Mouse (Mus musculus) MEL (cell line): Measurements from ENCODE around the gene Pigc. TPM values are rescaled to one million over a fixed set of nuclear protein-coding genes. Genes with fewer than 3 reads are reported as not detected.

ENCODE experiments used
- DNase-seq: peaks from one replicate; pipeline ENCODE4 v3.0.0; 2011; ENCODE audit warnings: low read depth, low spot score
- H3K27ac ChIP-seq: 2 replicates; pipeline ENCODE4 v1.5.1; 2012; ENCODE audit warnings: low read depth, mild to moderate bottlenecking, control low read depth, low read length, moderate library complexity; ENCODE audit not compliant: control insufficient read depth
- H3K27me3 ChIP-seq, 2 experiments: fragments of 150-350 bp in 1 of 2; sonication (generic) in 1 of 2; 2 replicates each; pipeline ENCODE4 v1.6.1; 2012; ENCODE audit warnings: low read length in 2 of 2, mild to moderate bottlenecking in 2 of 2, improper control_type of control experiment in 1 of 2, moderate library complexity in 1 of 2; ENCODE audit not compliant: insufficient read depth in 2 of 2, control insufficient read depth in 1 of 2
- H3K36me3 ChIP-seq, 2 experiments: 2 replicates each; pipeline ENCODE4 v1.6.1; 2012 to 2014; ENCODE audit warnings: low read length in 2 of 2, improper control_type of control experiment in 1 of 2, inconsistent platforms in 1 of 2, mild to moderate bottlenecking in 1 of 2; ENCODE audit not compliant: insufficient read depth in 2 of 2, control insufficient read depth in 1 of 2
- H3K4me1 ChIP-seq, 2 experiments: fragments of 150-350 bp in 1 of 2; sonication (generic) in 1 of 2; 2 replicates each; pipeline ENCODE4 v1.6.1; 2012; ENCODE audit warnings: low read length in 2 of 2, improper control_type of control experiment in 1 of 2, mild to moderate bottlenecking in 1 of 2; ENCODE audit not compliant: insufficient read depth in 2 of 2, control insufficient read depth in 1 of 2
- H3K4me3 ChIP-seq, 2 experiments: fragments of 150-350 bp in 1 of 2; sonication (generic) in 1 of 2; 2 replicates each; pipeline ENCODE4 v1.5.1; 2012; ENCODE audit warnings: low read depth in 2 of 2, low read length in 2 of 2, mild to moderate bottlenecking in 2 of 2, moderate library complexity in 2 of 2, control low read depth in 1 of 2, improper control_type of control experiment in 1 of 2; ENCODE audit not compliant: control insufficient read depth in 1 of 2, insufficient read depth in 1 of 2
- H3K79me2 ChIP-seq: 2 replicates; pipeline ENCODE4 v1.6.1; 2012; ENCODE audit warnings: mild to moderate bottlenecking, low read length, moderate library complexity; ENCODE audit not compliant: control insufficient read depth, poor library complexity, insufficient read depth
- H3K9ac ChIP-seq: 2 replicates; pipeline ENCODE4 v1.6.1; 2012; ENCODE audit warnings: low read depth, mild to moderate bottlenecking, control low read depth, low read length, moderate library complexity; ENCODE audit not compliant: control insufficient read depth, poor library complexity, severe bottlenecking
- H3K9me3 ChIP-seq: fragments of 150-350 bp; sonication (generic); replicated peaks from 2 replicates; pipeline ENCODE4 v1.6.1; 2012; ENCODE audit warnings: mild to moderate bottlenecking, low read length, improper control_type of control experiment, moderate library complexity; ENCODE audit not compliant: insufficient read depth
- CHD1 ChIP-seq: IDR thresholded peaks from 2 replicates; pipeline ENCODE4 v1.6.1; 2012; ENCODE audit warnings: low read depth, mild to moderate bottlenecking, inconsistent platforms, low read length, improper control_type of control experiment
- CHD2 ChIP-seq: IDR thresholded peaks from 2 replicates; pipeline ENCODE4 v1.6.1; 2011; ENCODE audit warnings: low read length, improper control_type of control experiment
- CTCF ChIP-seq, 3 experiments: IDR thresholded peaks in 2 of 3; conservative IDR thresholded peaks in 1 of 3; 2 replicates each; pipeline ENCODE4 v1.5.1; 2011 to 2012; ENCODE audit warnings: low read length in 3 of 3, low read depth in 2 of 3, mild to moderate bottlenecking in 2 of 3, improper control_type of control experiment in 1 of 3, inconsistent platforms in 1 of 3, mixed read lengths in 1 of 3, moderate library complexity in 1 of 3; ENCODE audit not compliant: control insufficient read depth in 1 of 3, insufficient read depth in 1 of 3, poor library complexity in 1 of 3, severe bottlenecking in 1 of 3
- ELF1 ChIP-seq: IDR thresholded peaks from 2 replicates; pipeline ENCODE4 v1.6.1; 2014; ENCODE audit warnings: low read depth, mild to moderate bottlenecking, inconsistent platforms, low read length, improper control_type of control experiment, moderate library complexity
- EP300 ChIP-seq, 2 experiments: IDR thresholded peaks; 2 replicates each; pipeline ENCODE4 v1.6.1; 2011; ENCODE audit warnings: improper control_type of control experiment in 2 of 2, low read length in 2 of 2, low read depth in 1 of 2, mild to moderate bottlenecking in 1 of 2
- ETS1 ChIP-seq: IDR thresholded peaks from 2 replicates; pipeline ENCODE4 v1.6.1; 2012; ENCODE audit warnings: low read depth, mild to moderate bottlenecking, inconsistent platforms, low read length, improper control_type of control experiment, moderate library complexity
- GABPA ChIP-seq: IDR thresholded peaks from 2 replicates; pipeline ENCODE4 v1.6.1; 2012; ENCODE audit warnings: low read depth, mild to moderate bottlenecking, inconsistent platforms, low read length, improper control_type of control experiment, moderate library complexity
- HCFC1 ChIP-seq: IDR thresholded peaks from 2 replicates; pipeline ENCODE4 v1.6.1; 2012; ENCODE audit warnings: low read depth, mild to moderate bottlenecking, inconsistent platforms, low read length, improper control_type of control experiment, moderate library complexity
- KAT2A ChIP-seq: conservative IDR thresholded peaks from 2 replicates; pipeline ENCODE4 v1.6.1; 2012; ENCODE audit warnings: low read depth, low read length, improper control_type of control experiment, inconsistent platforms
- MAFK ChIP-seq: IDR thresholded peaks from 2 replicates; pipeline ENCODE4 v1.6.1; 2011; ENCODE audit warnings: low read depth, mild to moderate bottlenecking, low read length, improper control_type of control experiment, borderline replicate concordance
- MAX ChIP-seq: IDR thresholded peaks from 2 replicates; pipeline ENCODE4 v1.6.1; 2011; ENCODE audit warnings: low read length, improper control_type of control experiment
- POLR2A ChIP-seq, 2 experiments: IDR thresholded peaks; 2 replicates each; pipeline ENCODE4 v1.6.1; 2011 to 2012; ENCODE audit warnings: low read length in 2 of 2, mild to moderate bottlenecking in 2 of 2, control low read depth in 1 of 2, improper control_type of control experiment in 1 of 2, low read depth in 1 of 2, moderate library complexity in 1 of 2; ENCODE audit not compliant: control insufficient read depth in 1 of 2, insufficient read depth in 1 of 2, poor library complexity in 1 of 2
- POLR2AphosphoS5 ChIP-seq: IDR thresholded peaks from 2 replicates; pipeline ENCODE4 v1.6.1; 2012; ENCODE audit warnings: low read depth, borderline replicate concordance, mild to moderate bottlenecking, inconsistent platforms, low read length, moderate library complexity, mixed read lengths
- SMC3 ChIP-seq: IDR thresholded peaks from 2 replicates; pipeline ENCODE4 v1.6.1; 2011; ENCODE audit warnings: low read depth, low read length, improper control_type of control experiment
- TAL1 ChIP-seq: IDR thresholded peaks from 2 replicates; pipeline ENCODE4 v1.6.1; 2012; ENCODE audit warnings: mild to moderate bottlenecking, inconsistent platforms, low read length, moderate library complexity, mixed read lengths
- USF1 ChIP-seq: IDR thresholded peaks from 2 replicates; pipeline ENCODE4 v1.6.1; 2014; ENCODE audit warnings: low read depth, mild to moderate bottlenecking, inconsistent platforms, low read length, improper control_type of control experiment, moderate library complexity
- USF2 ChIP-seq, 2 experiments: IDR thresholded peaks; 2 replicates each; pipeline ENCODE4 v1.6.1; 2011 to 2012; ENCODE audit warnings: improper control_type of control experiment in 2 of 2, low read length in 2 of 2, borderline replicate concordance in 1 of 2, inconsistent platforms in 1 of 2, low read depth in 1 of 2, mild to moderate bottlenecking in 1 of 2; ENCODE audit not compliant: insufficient read depth in 1 of 2
- ZMIZ1 ChIP-seq: IDR thresholded peaks from 2 replicates; pipeline ENCODE4 v1.6.1; 2012; ENCODE audit warnings: low read depth, mild to moderate bottlenecking, inconsistent platforms, low read length, improper control_type of control experiment, moderate library complexity
- polyA plus RNA-seq, 2 experiments: library from polyadenylated mRNA; stranded (reverse) in 1 of 2; unstranded in 1 of 2; fragments of >175 nt in 1 of 2; fragments of >200 nt in 1 of 2; gene quantifications; 2 replicates each; pipeline versions ENCODE4 v1.2.1 to v1.2.4; 2012; ENCODE audit warnings: low replicate concordance in 2 of 2, low read depth in 1 of 2; ENCODE audit not compliant: insufficient read length in 2 of 2, insufficient read depth in 1 of 2, missing spikeins in 1 of 2
- total RNA-seq: library from RNA; depleted of rRNA; stranded (reverse); fragments of 300-350 nt; gene quantifications from 2 replicates; pipeline ENCODE4 v1.2.3, GENCODE M21; 2012

The Pigc gene
- total and polyA plus RNA-seq, 3 experiments = 4.2 to 9.8 TPM; not detected in 1

- Histone ChIP-seq H3K36me3 (no peaks in the 10 kb centered on the region), H3K4me1 (no peaks in the 10 kb centered on the region), H3K27me3 (peaks cover 0 to 3% of the 10 kb centered on the region in 2 experiments; a peak in 1 of 4 replicates), H3K27ac (no peak overlapping the region), H3K9ac (no peak overlapping the region), H3K4me3 (no peak overlapping the region), H3K79me2 (no peaks in the 10 kb centered on the region), H3K9me3 (no peaks in the 10 kb centered on the region)
- DNase-seq = no peak
- TF ChIP-seq ZMIZ1 (no peak), KAT2A (no peak), CHD2 (no peak), MAFK (no peak), CTCF (IDR thresholded peaks at IDR 0.05 in 2 of 3, conservative IDR thresholded peaks at IDR 0.05 in 1 of 3; ENCODE audit: control insufficient read depth in 1 of 3, insufficient read depth in 1 of 3, low read depth in 2 of 3, low read length in 3 of 3, poor library complexity in 1 of 3, severe bottlenecking in 1 of 3) (no peak), POLR2AphosphoS5 (no peak), ETS1 (no peak), TAL1 (no peak), EP300 (IDR thresholded peaks at IDR 0.05; ENCODE audit: low read depth in 1 of 2, low read length in 2 of 2) (no peak), MAX (no peak)
Observed at GRCm38 (mm10) chr1:161921928-161922327, 47.1 kb upstream of the Pigc start.

GRCm38 (mm10) chr1:161924321-161924720 lies 44.7 kb upstream of the Pigc start:
- Histone ChIP-seq H3K9ac (no peak overlapping the region), H3K9me3 (no peaks in the 10 kb centered on the region), H3K79me2 (no peaks in the 10 kb centered on the region), H3K4me1 (no peaks in the 10 kb centered on the region), H3K27me3 (peaks cover 0 to 3% of the 10 kb centered on the region in 2 experiments; a peak in 1 of 4 replicates), H3K36me3 (no peaks in the 10 kb centered on the region), H3K27ac (no peak overlapping the region), H3K4me3 (no peak overlapping the region)
- no peak for TF ChIP-seq ELF1
- no peak for TF ChIP-seq POLR2A (IDR thresholded peaks at IDR 0.05; ENCODE audit: control insufficient read depth in 1 of 2, insufficient read depth in 1 of 2, low read depth in 1 of 2, low read length in 2 of 2, poor library complexity in 1 of 2)
- TF ChIP-seq USF2 (IDR thresholded peaks at IDR 0.05; ENCODE audit: borderline replicate concordance in 1 of 2, insufficient read depth in 1 of 2, low read depth in 1 of 2, low read length in 2 of 2) = no peak
- no peak for TF ChIP-seq USF1
- TF ChIP-seq TAL1 = no peak
- no peak for TF ChIP-seq CHD1
- no peak for TF ChIP-seq HCFC1
- no peak for TF ChIP-seq SMC3
- TF ChIP-seq POLR2AphosphoS5 = no peak
- no peak for TF ChIP-seq MAFK
- no peak for TF ChIP-seq GABPA
- DNase-seq = no peak
